Mouse (Mus musculus): ENCODE results near the gene Ahsa2. TPM values are rescaled to one million over a fixed set of nuclear protein-coding genes. Genes with fewer than 3 reads are reported as not detected.
"Not testable (repeated sequence)": the region's sequence is repeated elsewhere in the genome, so short reads cannot be mapped to it uniquely, and the experiment has no call there.

The Ahsa2 gene
- polyA plus RNA-seq, 1 experiment from 2014 or later = 94.8 TPM

DNA sequence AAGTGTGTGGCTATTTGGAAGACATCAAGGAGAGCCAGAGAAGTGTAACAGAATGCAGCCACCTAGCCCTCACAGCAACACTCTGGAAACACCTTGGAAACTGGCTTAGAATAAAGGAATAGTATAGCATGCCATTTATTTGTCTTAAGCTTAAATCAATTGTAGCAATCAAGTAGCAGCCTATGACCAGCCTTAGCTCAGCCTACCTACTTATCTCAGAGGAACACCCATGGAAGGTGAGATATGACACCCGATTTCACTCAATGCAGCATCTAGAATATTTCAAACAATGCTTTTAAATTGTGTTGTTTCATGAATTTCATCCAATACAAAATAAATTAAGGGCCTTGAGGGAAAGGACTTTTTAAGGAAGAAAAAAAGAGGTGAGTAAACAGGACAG lies 7.9 kb downstream of the Ahsa2 start:
- DNase-seq (ENCODE audit: low spot score) = no peak
- no peak overlapping the region for H3K4me3 ChIP-seq
- WGBS = 71% methylated on average over 1 of the region's 1 CpGs
- no peak overlapping the region for H3K27ac ChIP-seq
- no peaks in the 10 kb centered on the region for H3K9me3 ChIP-seq
- no peaks in the 10 kb centered on the region for H3K4me1 ChIP-seq
- peaks cover 95% of the 10 kb centered on the region for H3K36me3 ChIP-seq
- H3K27me3 ChIP-seq (ENCODE audit: insufficient read depth, poor library complexity, severe bottlenecking) = no peaks in the 10 kb centered on the region

DNA sequence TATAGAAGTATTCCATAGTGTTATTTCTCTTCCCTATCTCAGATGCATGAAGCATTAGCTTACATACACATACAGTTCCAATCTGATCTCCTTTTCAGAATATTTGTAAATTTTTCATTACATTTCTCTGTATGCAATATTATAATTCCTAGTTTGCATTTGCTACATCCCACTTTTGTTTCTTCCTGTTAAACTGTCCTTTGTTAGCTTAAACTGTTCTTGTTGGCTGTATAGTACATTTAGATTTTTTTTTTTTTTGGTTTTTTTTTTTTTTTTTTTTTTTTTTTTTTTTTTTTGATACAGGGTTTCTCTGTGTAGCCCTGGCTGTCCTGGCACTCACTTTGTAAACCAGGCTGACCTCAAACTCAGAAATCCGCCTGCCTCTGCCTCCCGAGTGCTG lies 32.0 kb downstream of the Ahsa2 start:
- peaks cover 56% of the 10 kb centered on the region for H3K36me3 ChIP-seq
- WGBS = 93% methylated on average over 2 of the region's 2 CpGs
- H3K4me1 ChIP-seq; H3K9me3 ChIP-seq; H3K4me3 ChIP-seq; H3K27ac ChIP-seq; H3K27me3 ChIP-seq (ENCODE audit: insufficient read depth, poor library complexity, severe bottlenecking); DNase-seq (ENCODE audit: low spot score): not testable (repeated sequence)

Small RNA genes lying within 50 kb of the gene (microRNA-seq; reads per million reads assigned to microRNA genes)
- gene Gm47279 = not detected

Other genes with a start within 250 kb of the Ahsa2 start
- gene Xpo1, start 242.0 kb downstream of the Ahsa2 start, polyA plus RNA-seq (2016; fragmentation: Nextera tagmentation; extraction: Ambion mirVana) = 94.0 and 123 TPM in 2 replicates
- gene Usp34, start 191.1 kb downstream of the Ahsa2 start, polyA plus RNA-seq (2016; fragmentation: Nextera tagmentation; extraction: Ambion mirVana) = 17.8 and 20.8 TPM in 2 replicates
- gene 1700093K21Rik, start 23.1 kb upstream of the Ahsa2 start, polyA plus RNA-seq (2016; fragmentation: Nextera tagmentation; extraction: Ambion mirVana) = not detected in 2 replicates
- gene 0610010F05Rik, start 135.6 kb upstream of the Ahsa2 start, polyA plus RNA-seq (2016; fragmentation: Nextera tagmentation; extraction: Ambion mirVana) = 21.0 and 23.5 TPM in 2 replicates
- gene Pus10, start 167.6 kb upstream of the Ahsa2 start, polyA plus RNA-seq (2016; fragmentation: Nextera tagmentation; extraction: Ambion mirVana) = 19.2 and 19.6 TPM in 2 replicates
- 24.6 and 25.9 TPM in 2 replicates for gene Pex13, start 167.9 kb upstream of the Ahsa2 start, polyA plus RNA-seq (2016; fragmentation: Nextera tagmentation; extraction: Ambion mirVana)

All from heart, embryonic 10.5 days (tissue).